Mouse (Mus musculus): ENCODE data around the gene Car11. TPM values are rescaled to one million over a fixed set of nuclear protein-coding genes. Genes with fewer than 3 reads are reported as not detected.
"Not testable (repeated sequence)": the region's sequence is repeated elsewhere in the genome, so short reads cannot be mapped to it uniquely, and the experiment has no call there.

The Car11 gene
- 4.6 and 4.9 TPM in 2 replicates for polyA plus RNA-seq (2016; fragmentation: Nextera tagmentation; extraction: Ambion mirVana)

GRCm38 (mm10) chr7:45699523-45700141 lies at the start of gene Car11:
Gene Car11 (plus strand): TSS chr7:45699843.
- no peaks in the 10 kb centered on the region for H3K36me3 ChIP-seq
- H3K9me3 ChIP-seq (replicated peaks) = no peaks in the 10 kb centered on the region
- peak within 1 kb of the TSS; percentile 77 for H3K27ac ChIP-seq (replicated peaks)
- peak; percentile 41 for DNase-seq (ENCODE audit: low spot score)
- 2% methylated on average over 36 of the region's 36 CpGs for WGBS
- peaks cover 55% of the 10 kb centered on the region for H3K4me1 ChIP-seq
- peaks cover 34% of the 10 kb centered on the region for H3K27me3 ChIP-seq (ENCODE audit: low read depth, poor library complexity, severe bottlenecking)
- H3K4me3 ChIP-seq = peak within 1 kb of the TSS; percentile 57

GRCm38 (mm10) chr7:45650484-45650883 lies 49.2 kb upstream of the Car11 start:
- 92% methylated on average over 20 of the region's 20 CpGs for WGBS
- not testable (repeated sequence) for H3K9me3 ChIP-seq (replicated peaks); DNase-seq (ENCODE audit: low spot score); H3K27ac ChIP-seq (replicated peaks); H3K27me3 ChIP-seq (ENCODE audit: low read depth, poor library complexity, severe bottlenecking); H3K4me3 ChIP-seq; H3K36me3 ChIP-seq
- H3K4me1 ChIP-seq = peaks cover 13% of the 10 kb centered on the region

GRCm38 (mm10) chr7:45654424-45655047 lies 45.1 kb upstream of the Car11 start:
- no peak for DNase-seq (ENCODE audit: low spot score)
- Histone ChIP-seq H3K27me3 (ENCODE audit: low read depth, poor library complexity, severe bottlenecking) (no peaks in the 10 kb centered on the region), H3K36me3 (no peaks in the 10 kb centered on the region), H3K4me1 (peaks cover 8% of the 10 kb centered on the region), H3K4me3 (peak overlapping the region; percentile 35), H3K9me3 (replicated peaks) (peaks cover 7% of the 10 kb centered on the region; the same call in 1 of the 2 replicates), H3K27ac (replicated peaks) (peak overlapping the region; percentile 68)
- 28% methylated on average over 17 of the region's 17 CpGs for WGBS

GRCm38 (mm10) chr7:45660746-45661478 lies 38.7 kb upstream of the Car11 start:
- no peak for DNase-seq (ENCODE audit: low spot score)
- WGBS = 89% methylated on average over 11 of the region's 11 CpGs

DNA sequence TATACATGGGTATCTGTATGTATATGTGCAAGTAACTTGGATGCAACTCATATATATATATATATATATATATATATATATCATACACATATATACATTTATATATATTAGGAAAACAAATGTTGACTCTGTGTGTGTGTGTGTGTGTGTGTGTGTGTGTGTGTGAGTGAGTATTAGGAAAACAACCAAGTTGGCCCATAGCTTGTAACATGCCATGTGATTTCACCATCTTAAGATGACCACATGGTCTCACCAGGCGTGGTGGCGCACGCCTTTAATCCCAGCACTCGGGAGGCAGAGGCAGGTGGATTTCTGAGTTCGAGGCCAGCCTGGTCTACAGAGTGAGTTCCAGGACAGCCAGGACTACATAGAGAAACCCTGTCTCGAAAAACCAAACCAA lies 37.9 kb upstream of the Car11 start:
- not testable (repeated sequence) for H3K27ac ChIP-seq (replicated peaks); DNase-seq (ENCODE audit: low spot score); H3K36me3 ChIP-seq; H3K27me3 ChIP-seq (ENCODE audit: low read depth, poor library complexity, severe bottlenecking); H3K9me3 ChIP-seq (replicated peaks); H3K4me3 ChIP-seq
- peaks cover 16% of the 10 kb centered on the region for H3K4me1 ChIP-seq
- 90% methylated on average over 6 of the region's 6 CpGs for WGBS

More at GRCm38 (mm10) chr7:45660746-45661478, 38.7 kb upstream of the Car11 start:
- Histone ChIP-seq H3K27me3 (ENCODE audit: low read depth, poor library complexity, severe bottlenecking) (no peaks in the 10 kb centered on the region), H3K27ac (replicated peaks) (no peak overlapping the region), H3K4me3 (no peak overlapping the region), H3K36me3 (no peaks in the 10 kb centered on the region), H3K9me3 (replicated peaks) (peaks cover 7% of the 10 kb centered on the region; the same call in 1 of the 2 replicates), H3K4me1 (peaks cover 16% of the 10 kb centered on the region)

DNA sequence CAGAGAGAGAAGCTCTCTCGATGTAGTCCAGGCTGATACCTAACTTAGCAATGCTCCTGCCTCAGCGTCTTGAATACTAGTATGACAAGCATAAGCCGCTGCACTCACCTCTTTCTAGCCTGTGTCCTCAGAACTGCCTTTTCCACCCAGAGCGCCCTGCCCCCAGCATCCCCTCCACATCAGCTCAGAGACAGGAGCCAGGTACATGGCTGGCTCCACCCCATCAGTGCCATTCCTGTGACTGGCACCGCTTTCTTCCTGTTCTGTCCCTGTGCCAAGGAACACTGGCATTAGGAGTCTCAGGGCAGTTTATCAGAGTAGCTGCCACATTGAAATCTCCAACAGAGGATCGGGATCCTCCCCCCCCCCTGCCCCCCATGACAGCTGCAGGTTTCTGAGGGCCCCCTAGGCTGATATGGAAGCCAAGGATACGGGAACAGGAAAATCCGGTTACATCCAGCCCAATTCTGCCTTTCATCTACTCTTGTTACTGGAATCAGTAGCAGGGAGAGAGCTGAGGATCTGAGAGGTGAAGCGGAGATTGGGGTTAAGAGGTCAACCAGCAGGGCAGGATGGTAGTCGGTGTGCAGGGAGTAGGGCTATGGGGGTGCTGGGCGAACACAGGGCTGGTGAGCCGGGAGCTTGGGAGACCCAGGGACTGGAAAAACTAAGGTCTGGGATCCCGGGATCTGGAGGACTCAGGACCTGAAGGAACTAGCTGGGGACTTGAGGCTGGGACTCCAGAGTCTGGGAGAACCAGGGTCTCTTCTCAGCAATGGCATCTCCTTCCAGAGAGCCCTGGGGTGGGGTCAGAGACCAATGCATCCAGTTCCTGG lies 34.1 kb upstream of the Car11 start:
- Histone ChIP-seq H3K4me3 (no peak overlapping the region; the same call in 1 of the 2 replicates), H3K9me3 (replicated peaks) (no peaks in the 10 kb centered on the region), H3K27ac (replicated peaks) (no peak overlapping the region), H3K27me3 (ENCODE audit: low read depth, poor library complexity, severe bottlenecking) (no peaks in the 10 kb centered on the region), H3K36me3 (no peaks in the 10 kb centered on the region), H3K4me1 (peaks cover 16% of the 10 kb centered on the region)
- 67% methylated on average over 13 of the region's 13 CpGs for WGBS
- DNase-seq (ENCODE audit: low spot score) = no peak

DNA sequence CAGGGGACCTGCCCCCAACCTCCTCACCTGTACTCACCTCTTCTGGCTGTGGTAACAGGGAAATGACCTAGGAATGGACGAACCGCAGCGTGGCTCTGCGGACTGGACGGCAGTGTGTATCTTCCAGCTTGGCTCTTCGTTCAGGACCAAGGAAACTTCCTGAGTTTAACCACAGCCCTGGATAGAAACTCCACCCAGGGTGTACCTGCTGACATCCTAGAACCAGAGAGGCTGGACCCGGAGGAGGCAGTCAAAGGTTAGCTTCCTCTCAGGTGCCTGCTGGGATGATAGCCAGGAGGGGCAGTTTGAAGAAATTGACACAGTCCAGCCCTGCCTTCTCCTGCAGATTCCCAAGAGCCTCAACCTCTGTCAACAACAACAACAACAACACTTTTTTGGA lies 33.5 kb upstream of the Car11 start, which contains the start of gene Fut2:
TSS of gene Fut2 (minus strand) at position 234 of the 400 bp plus-strand sequence.
- H3K27ac ChIP-seq (replicated peaks) = no peak within 1 kb of the TSS
- no peaks in the 10 kb centered on the region for H3K27me3 ChIP-seq (ENCODE audit: low read depth, poor library complexity, severe bottlenecking)
- H3K36me3 ChIP-seq = no peaks in the 10 kb centered on the region
- no peaks in the 10 kb centered on the region for H3K9me3 ChIP-seq (replicated peaks)
- no peak for DNase-seq (ENCODE audit: low spot score)
- H3K4me1 ChIP-seq = peaks cover 16% of the 10 kb centered on the region
- H3K4me3 ChIP-seq = no peak within 1 kb of the TSS; the same call in 1 of the 2 replicates
- 85% methylated on average over 7 of the region's 7 CpGs for WGBS

DNA sequence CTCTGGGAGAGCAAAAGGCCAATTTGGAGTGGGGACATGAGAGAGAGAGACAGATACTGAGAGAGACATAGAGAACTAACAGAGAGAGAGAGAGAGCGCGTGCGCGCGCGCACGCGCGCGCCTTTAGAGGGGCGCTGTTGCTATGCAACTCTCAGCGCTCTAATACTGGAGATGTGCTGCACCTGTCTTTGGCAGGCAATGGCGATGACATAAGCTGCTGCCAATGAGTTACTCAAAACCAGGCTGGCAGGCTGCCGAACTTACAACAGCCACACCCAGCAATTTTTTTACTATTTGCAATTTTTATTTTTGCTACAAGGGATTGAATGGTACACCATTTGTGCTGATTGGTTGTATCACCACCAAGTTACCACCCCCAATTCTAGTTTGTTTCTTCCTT lies 31.9 kb upstream of the Car11 start:
- no peaks in the 10 kb centered on the region for H3K27me3 ChIP-seq (ENCODE audit: low read depth, poor library complexity, severe bottlenecking)
- WGBS = 79% methylated on average over 14 of the region's 14 CpGs
- H3K27ac ChIP-seq (replicated peaks) = no peak overlapping the region
- no peak overlapping the region for H3K4me3 ChIP-seq
- no peaks in the 10 kb centered on the region for H3K9me3 ChIP-seq (replicated peaks)
- no peak for DNase-seq (ENCODE audit: low spot score)
- H3K36me3 ChIP-seq = no peaks in the 10 kb centered on the region
- H3K4me1 ChIP-seq = peaks cover 16% of the 10 kb centered on the region

DNA sequence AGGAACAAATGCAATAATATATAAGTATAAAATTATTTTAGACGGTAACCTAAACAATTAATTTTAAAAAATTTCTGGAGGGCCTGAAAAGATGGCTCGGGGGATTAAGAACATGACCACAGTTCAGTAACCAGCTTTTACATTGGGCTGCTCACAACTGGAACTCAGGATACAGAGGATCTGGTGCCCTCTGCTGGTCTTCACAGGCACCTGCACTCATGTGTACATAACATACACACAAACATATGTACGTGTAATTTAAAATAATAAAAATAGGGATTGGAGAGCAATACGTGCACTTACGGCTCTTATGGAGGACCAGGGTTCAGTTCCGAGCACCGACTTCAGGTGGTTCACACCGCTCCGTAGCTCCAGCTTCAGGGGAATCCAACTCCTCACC lies 30.7 kb upstream of the Car11 start:
- no peak overlapping the region for H3K27ac ChIP-seq (replicated peaks)
- no peaks in the 10 kb centered on the region for H3K36me3 ChIP-seq
- peaks cover 16% of the 10 kb centered on the region for H3K4me1 ChIP-seq
- DNase-seq (ENCODE audit: low spot score) = no peak
- H3K9me3 ChIP-seq (replicated peaks) = no peaks in the 10 kb centered on the region
- no peak overlapping the region for H3K4me3 ChIP-seq
- H3K27me3 ChIP-seq (ENCODE audit: low read depth, poor library complexity, severe bottlenecking) = no peaks in the 10 kb centered on the region
- 94% methylated on average over 9 of the region's 9 CpGs for WGBS

GRCm38 (mm10) chr7:45677627-45678295 lies 21.9 kb upstream of the Car11 start:
- Histone ChIP-seq H3K4me1 (peaks cover 27% of the 10 kb centered on the region), H3K27ac (replicated peaks) (peak overlapping the region; percentile 7; the same call in 1 of the 2 replicates), H3K36me3 (no peaks in the 10 kb centered on the region), H3K27me3 (ENCODE audit: low read depth, poor library complexity, severe bottlenecking) (no peaks in the 10 kb centered on the region; the same call in 1 of the 2 replicates), H3K4me3 (no peak overlapping the region), H3K9me3 (replicated peaks) (no peaks in the 10 kb centered on the region)
- no peak for DNase-seq (ENCODE audit: low spot score)
- WGBS = 79% methylated on average over 7 of the region's 7 CpGs

- Histone ChIP-seq H3K4me3 (no peak overlapping the region), H3K9me3 (replicated peaks) (no peaks in the 10 kb centered on the region), H3K27ac (replicated peaks) (peak overlapping the region; percentile 7; the same call in 1 of the 2 replicates), H3K27me3 (ENCODE audit: low read depth, poor library complexity, severe bottlenecking) (no peaks in the 10 kb centered on the region; the same call in 1 of the 2 replicates), H3K36me3 (no peaks in the 10 kb centered on the region), H3K4me1 (peaks cover 32% of the 10 kb centered on the region)
- DNase-seq (ENCODE audit: low spot score) = no peak
- WGBS = 92% methylated on average over 14 of the region's 14 CpGs
Observed at GRCm38 (mm10) chr7:45678513-45678912, 21.1 kb upstream of the Car11 start.
